Mouse (Mus musculus) liver, postnatal 0 days (tissue): ENCODE data around the gene Calml3.

ENCODE experiments used
- CTCF ChIP-seq: sonication (generic); IDR thresholded peaks from 2 replicates; pipeline ENCODE4 v1.5.1; 2016; ENCODE audit warnings: antibody characterized with exemption, low read depth
- EP300 ChIP-seq: IDR thresholded peaks from 2 replicates; pipeline ENCODE4 v1.6.1; 2016; ENCODE audit warnings: antibody characterized with exemption, low read depth, mild to moderate bottlenecking

GRCm38 (mm10) chr13:3777216-3777912 is 26.8 kb downstream of the Calml3 start:
- TF ChIP-seq CTCF: no peak
- TF ChIP-seq EP300: no peak
